Mouse (Mus musculus): ENCODE data around the gene Hmgcll1. TPM values are rescaled to one million over a fixed set of nuclear protein-coding genes. Genes with fewer than 3 reads are reported as not detected.

The Hmgcll1 gene
- polyA plus RNA-seq (2016; fragmentation: Nextera tagmentation; extraction: Ambion mirVana), result 4.0 TPM in 2 replicates

DNA sequence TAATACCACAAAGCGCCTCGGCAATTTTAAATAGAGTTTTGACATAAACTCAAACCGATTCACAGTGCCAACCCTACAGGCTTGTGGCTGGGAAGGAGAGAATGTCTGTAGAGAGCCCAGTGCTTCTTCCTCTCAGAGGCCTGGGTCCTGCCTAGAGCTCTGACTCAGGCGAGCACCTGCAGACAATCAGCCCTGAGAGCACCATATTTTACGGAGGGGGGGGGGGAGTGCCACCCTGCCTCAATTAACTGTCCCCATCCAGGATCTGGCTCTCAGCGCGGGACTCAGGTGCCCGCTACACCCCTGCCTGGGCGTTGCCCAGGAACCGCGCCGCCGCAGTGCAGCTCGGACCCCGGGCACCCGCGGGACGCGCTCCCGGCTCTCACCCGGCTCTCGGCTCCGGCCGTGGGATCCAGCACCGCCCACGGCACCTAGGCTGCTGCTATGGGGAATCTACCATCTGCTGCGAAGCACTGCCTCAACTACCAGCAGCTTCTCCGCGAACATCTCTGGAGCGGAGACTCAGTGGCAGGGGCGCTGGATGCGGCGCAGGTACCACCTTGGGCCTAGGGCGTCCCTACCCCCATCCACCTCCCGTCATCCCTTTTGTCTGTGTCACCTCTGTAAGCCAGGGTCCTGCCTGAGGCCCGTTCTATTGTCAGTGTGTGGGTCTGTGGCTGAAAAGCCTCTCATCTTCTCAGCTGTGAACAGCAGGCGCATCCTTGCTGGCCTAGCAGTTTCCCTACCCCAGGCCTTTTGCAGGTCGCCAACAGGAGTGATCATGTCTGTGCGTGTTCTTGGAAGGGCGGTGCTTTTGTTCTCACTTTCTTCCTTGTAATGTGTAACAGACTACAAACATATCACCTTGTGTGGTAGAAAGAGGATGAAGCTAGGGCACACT is at the start of gene Hmgcll1:
Gene Hmgcll1, plus strand, starts transcription at position 225 of the 901 bp plus-strand sequence.
- Histone ChIP-seq H3K4me1 (peaks cover 14% of the 10 kb centered on the region), H3K27me3 (replicated peaks; ENCODE audit: low read depth, poor library complexity, severe bottlenecking) (no peaks in the 10 kb centered on the region), H3K9me3 (no peaks in the 10 kb centered on the region), H3K4me3 (peak within 1 kb of the TSS; percentile 74), H3K27ac (replicated peaks) (peak within 1 kb of the TSS; percentile 86), H3K36me3 (replicated peaks) (no peaks in the 10 kb centered on the region)
- peak; percentile 67 for DNase-seq (ENCODE audit: low spot score)
- 4% methylated on average over 40 of the region's 40 CpGs for WGBS

DNA sequence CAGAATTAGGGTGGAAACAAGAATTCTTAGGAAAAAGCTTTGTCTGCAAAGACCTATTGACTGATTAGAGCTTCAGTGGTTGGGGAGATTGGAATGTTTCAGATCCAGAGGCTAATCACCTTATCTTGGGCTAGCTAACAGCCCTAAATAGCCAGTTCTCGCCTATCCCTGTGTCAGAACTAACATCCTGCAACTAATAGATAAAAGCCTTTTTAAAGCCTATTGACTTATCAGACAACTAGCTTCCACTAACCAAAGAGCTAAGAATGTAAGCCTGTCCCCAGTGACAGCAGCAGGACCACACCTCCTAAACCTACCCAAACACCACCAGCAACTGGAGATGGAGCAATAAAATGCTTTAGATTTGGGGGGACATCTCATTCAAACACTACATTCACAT is 34.6 kb upstream of the Hmgcll1 start:
- Histone ChIP-seq H3K36me3 (replicated peaks) (no peaks in the 10 kb centered on the region), H3K9me3 (no peaks in the 10 kb centered on the region), H3K27ac (replicated peaks) (no peak overlapping the region), H3K27me3 (replicated peaks; ENCODE audit: low read depth, poor library complexity, severe bottlenecking) (no peaks in the 10 kb centered on the region), H3K4me3 (no peak overlapping the region), H3K4me1 (no peaks in the 10 kb centered on the region)
- WGBS, result 51% methylated on average over 1 of the region's 1 CpGs
- DNase-seq (ENCODE audit: low spot score), result no peak

DNA sequence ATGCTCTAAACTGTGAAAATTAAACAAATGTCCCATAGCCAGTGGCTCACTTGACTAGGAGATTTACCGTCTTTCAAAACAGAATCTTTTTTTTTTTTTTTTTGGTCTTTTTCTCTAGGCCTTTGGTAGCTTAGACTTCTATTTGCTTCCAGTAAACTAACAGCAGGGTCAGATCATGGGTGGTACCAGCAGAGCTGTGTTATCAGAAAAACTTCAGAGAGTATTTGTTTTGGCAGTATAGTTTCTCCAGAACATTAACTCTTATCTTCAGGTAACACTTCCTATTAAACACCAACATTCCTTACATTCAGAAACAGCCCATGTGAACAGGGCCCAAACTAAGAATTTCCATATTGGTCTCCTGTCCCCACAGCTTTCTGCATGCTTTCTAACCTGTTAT is 33.5 kb upstream of the Hmgcll1 start:
- Histone ChIP-seq H3K4me3 (no peak overlapping the region), H3K4me1 (no peaks in the 10 kb centered on the region), H3K27me3 (replicated peaks; ENCODE audit: low read depth, poor library complexity, severe bottlenecking) (no peaks in the 10 kb centered on the region), H3K36me3 (replicated peaks) (no peaks in the 10 kb centered on the region), H3K9me3 (no peaks in the 10 kb centered on the region), H3K27ac (replicated peaks) (no peak overlapping the region)
- WGBS, result 87% methylated on average over 1 of the region's 1 CpGs
- DNase-seq (ENCODE audit: low spot score), result no peak

DNA sequence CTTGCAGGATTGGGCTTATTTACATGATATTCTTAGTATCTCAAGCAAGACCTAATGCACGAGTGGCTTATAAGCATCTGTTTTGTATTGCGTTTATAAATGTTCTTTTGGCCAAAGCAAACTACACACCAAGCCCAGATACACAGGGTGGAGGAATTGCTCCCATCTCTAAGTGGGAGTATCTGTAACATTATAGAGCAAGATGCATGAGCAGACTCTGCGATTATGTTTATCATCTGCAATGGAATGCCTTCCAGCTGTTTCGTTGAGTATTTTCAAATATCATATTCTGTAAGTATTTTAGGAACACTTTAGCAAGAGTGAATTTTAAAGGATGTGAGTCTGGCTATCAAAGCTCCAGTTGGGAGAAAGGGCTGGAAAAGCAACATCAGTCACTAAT is 25.2 kb upstream of the Hmgcll1 start:
- H3K36me3 ChIP-seq (replicated peaks), result no peaks in the 10 kb centered on the region
- no peaks in the 10 kb centered on the region for H3K4me1 ChIP-seq
- WGBS, result 95% methylated on average over 4 of the region's 4 CpGs
- no peak overlapping the region for H3K27ac ChIP-seq (replicated peaks)
- no peak for DNase-seq (ENCODE audit: low spot score)
- no peak overlapping the region for H3K4me3 ChIP-seq
- no peaks in the 10 kb centered on the region for H3K27me3 ChIP-seq (replicated peaks; ENCODE audit: low read depth, poor library complexity, severe bottlenecking)
- no peaks in the 10 kb centered on the region for H3K9me3 ChIP-seq

DNA sequence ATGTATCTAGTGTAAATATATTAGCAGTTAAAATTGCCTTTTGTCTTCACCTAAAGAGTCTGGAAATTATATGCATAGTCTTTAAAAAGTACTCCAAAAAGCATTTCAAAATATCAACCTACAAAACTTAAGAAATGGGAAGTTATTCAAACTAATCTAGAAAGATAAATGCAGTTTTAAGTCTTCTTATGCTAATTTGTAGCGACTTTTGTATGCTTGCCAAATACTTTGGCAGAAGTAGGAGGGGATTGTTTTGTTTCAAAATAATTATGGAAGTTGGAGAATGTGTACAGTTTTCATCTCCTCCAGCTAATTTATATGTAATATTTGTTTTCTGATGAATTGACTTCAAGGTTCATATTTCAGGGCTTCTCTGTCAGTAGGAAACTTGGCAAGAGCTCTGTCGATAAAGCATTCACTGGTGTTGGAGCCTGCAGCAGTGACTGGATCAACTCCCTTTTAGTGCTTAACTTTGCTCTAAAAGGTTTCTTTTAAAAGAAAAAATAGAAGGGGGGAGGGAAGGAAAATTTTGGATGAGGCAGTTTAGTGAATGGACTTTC is 15.8 kb upstream of the Hmgcll1 start:
- H3K9me3 ChIP-seq, result no peaks in the 10 kb centered on the region
- 87% methylated on average over 2 of the region's 2 CpGs for WGBS
- DNase-seq (ENCODE audit: low spot score), result no peak

DNA sequence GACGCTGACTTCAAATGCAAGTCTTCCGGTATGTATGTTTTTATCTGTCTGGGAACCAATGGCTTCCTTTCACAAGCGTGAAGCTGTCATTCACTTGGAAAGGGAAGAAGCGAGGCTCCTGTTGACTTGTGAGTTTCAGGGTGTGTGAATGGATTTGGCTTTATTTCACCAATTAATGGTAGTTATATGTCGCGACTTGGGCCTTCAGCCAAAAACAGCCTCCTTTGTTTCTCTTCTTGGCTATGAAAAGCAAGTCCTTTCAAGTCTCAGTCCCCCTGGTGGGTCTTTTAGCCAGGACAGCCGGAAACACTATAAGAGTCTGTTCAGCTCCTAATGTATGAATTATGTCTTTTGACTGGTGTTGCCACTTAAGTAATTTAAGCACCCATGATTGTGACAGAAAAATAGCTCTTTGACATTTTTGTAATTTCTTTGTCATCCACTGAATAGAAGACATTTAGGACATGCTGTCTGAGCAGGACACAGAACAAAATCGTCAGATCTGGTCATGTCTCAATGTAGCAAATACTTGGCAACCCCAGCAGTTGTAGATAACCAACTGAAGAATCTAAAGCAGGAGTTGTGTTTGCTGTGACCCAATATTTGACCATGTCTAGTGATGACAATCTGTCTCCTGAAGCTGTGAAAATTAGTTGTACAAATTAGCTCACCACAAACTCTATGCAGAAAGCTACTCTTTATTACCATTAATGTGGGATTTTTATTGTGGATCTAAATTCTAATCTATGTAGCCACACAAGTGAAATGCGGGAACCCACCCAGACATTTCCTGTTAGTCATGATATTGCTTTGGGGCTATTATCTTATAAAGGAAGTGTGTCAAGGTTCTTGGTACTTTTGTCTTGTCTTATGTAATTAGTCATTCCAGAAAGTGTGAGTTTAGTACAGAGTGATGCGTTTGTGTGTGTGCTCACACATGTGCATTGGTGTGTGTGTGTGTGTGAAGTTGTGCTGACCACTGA is 13.5 kb upstream of the Hmgcll1 start:
- peaks cover 4% of the 10 kb centered on the region; the same call in 1 of the 2 replicates for H3K4me1 ChIP-seq
- H3K4me3 ChIP-seq, result no peak overlapping the region
- DNase-seq (ENCODE audit: low spot score), result no peak
- WGBS, result 58% methylated on average over 10 of the region's 10 CpGs
- H3K27ac ChIP-seq (replicated peaks), result no peak overlapping the region
- H3K27me3 ChIP-seq (replicated peaks; ENCODE audit: low read depth, poor library complexity, severe bottlenecking), result no peaks in the 10 kb centered on the region
- no peaks in the 10 kb centered on the region for H3K36me3 ChIP-seq (replicated peaks)
- H3K9me3 ChIP-seq, result no peaks in the 10 kb centered on the region

More for the DNA sequence above, 15.8 kb upstream of the Hmgcll1 start:
- H3K36me3 ChIP-seq (replicated peaks), result no peaks in the 10 kb centered on the region
- H3K27me3 ChIP-seq (replicated peaks; ENCODE audit: low read depth, poor library complexity, severe bottlenecking), result no peaks in the 10 kb centered on the region
- H3K4me1 ChIP-seq, result peaks cover 4% of the 10 kb centered on the region; the same call in 1 of the 2 replicates
- no peak overlapping the region for H3K27ac ChIP-seq (replicated peaks)
- H3K4me3 ChIP-seq, result no peak overlapping the region

DNA sequence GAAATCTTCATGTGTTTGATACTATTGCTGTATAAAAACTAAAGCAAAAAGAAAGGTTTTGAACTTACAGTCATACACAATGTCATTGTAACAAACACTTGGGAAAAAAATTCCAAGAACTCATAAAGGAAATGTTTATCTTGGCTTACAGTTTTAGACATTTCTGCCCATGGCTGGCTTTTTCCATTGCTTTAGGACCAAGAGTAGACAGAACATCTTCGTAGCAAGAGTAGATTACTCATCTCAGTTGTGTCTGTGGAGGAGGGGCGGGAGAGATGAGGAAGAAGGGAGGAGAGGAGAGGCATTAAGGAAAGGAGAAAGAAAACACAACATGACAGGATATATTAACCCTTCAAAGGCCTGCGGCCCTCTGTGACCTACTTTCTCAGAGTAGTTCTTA is 11.6 kb upstream of the Hmgcll1 start:
- no peaks in the 10 kb centered on the region for H3K27me3 ChIP-seq (replicated peaks; ENCODE audit: low read depth, poor library complexity, severe bottlenecking)
- no peaks in the 10 kb centered on the region for H3K9me3 ChIP-seq
- DNase-seq (ENCODE audit: low spot score), result no peak
- H3K27ac ChIP-seq (replicated peaks), result no peak overlapping the region
- H3K36me3 ChIP-seq (replicated peaks), result no peaks in the 10 kb centered on the region
- WGBS, result 65% methylated on average over 3 of the region's 3 CpGs
- no peak overlapping the region for H3K4me3 ChIP-seq
- H3K4me1 ChIP-seq, result peaks cover 11% of the 10 kb centered on the region; the same call in 1 of the 2 replicates

GRCm38 (mm10) chr9:76003637-76004036 is 11.0 kb upstream of the Hmgcll1 start:
- WGBS, result 59% methylated on average over 6 of the region's 6 CpGs
- Histone ChIP-seq H3K4me3 (no peak overlapping the region), H3K27ac (replicated peaks) (no peak overlapping the region), H3K9me3 (no peaks in the 10 kb centered on the region), H3K27me3 (replicated peaks; ENCODE audit: low read depth, poor library complexity, severe bottlenecking) (no peaks in the 10 kb centered on the region), H3K4me1 (peaks cover 11% of the 10 kb centered on the region; the same call in 1 of the 2 replicates), H3K36me3 (replicated peaks) (no peaks in the 10 kb centered on the region)
- no peak for DNase-seq (ENCODE audit: low spot score)

- no peak for DNase-seq (ENCODE audit: low spot score)
- no peaks in the 10 kb centered on the region for H3K9me3 ChIP-seq
- H3K27me3 ChIP-seq (replicated peaks; ENCODE audit: low read depth, poor library complexity, severe bottlenecking), result no peaks in the 10 kb centered on the region
- no peaks in the 10 kb centered on the region for H3K36me3 ChIP-seq (replicated peaks)
- no peak overlapping the region for H3K27ac ChIP-seq (replicated peaks)
- H3K4me3 ChIP-seq, result no peak overlapping the region
- H3K4me1 ChIP-seq, result peaks cover 11% of the 10 kb centered on the region; the same call in 1 of the 2 replicates
- 40% methylated on average over 6 of the region's 6 CpGs for WGBS
Measured at GRCm38 (mm10) chr9:76007342-76007970, 7.2 kb upstream of the Hmgcll1 start.

GRCm38 (mm10) chr9:76013789-76014188 is 866 bp upstream of the Hmgcll1 start:
- no peak for DNase-seq (ENCODE audit: low spot score)
- Histone ChIP-seq H3K4me1 (peaks cover 14% of the 10 kb centered on the region), H3K27me3 (replicated peaks; ENCODE audit: low read depth, poor library complexity, severe bottlenecking) (no peaks in the 10 kb centered on the region), H3K36me3 (replicated peaks) (no peaks in the 10 kb centered on the region), H3K27ac (replicated peaks) (no peak overlapping the region), H3K9me3 (no peaks in the 10 kb centered on the region), H3K4me3 (no peak overlapping the region)
- WGBS, result 83% methylated on average over 6 of the region's 6 CpGs

DNA sequence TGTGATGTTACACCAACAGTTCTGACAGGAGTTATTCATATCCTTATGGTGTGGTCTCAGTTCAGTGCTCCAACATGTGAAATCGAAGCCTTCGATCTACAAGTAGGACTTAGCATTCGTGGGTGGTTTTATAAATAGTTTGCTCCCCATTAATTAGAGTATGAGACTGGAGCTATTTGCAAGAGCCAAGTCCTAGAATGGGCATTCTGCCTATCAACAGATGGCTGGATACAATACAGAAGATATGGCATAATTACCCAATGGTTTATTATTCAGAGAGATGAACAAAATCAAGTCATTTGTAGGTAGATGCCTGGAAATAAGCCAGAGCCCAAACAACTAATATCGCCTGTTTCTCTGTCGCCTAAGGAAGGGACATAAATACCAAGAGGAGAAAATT is 1.3 kb downstream of the Hmgcll1 start:
- H3K36me3 ChIP-seq (replicated peaks), result no peaks in the 10 kb centered on the region
- WGBS, result 94% methylated on average over 5 of the region's 5 CpGs

GRCm38 (mm10) chr9:76016506-76016905 is 1.9 kb downstream of the Hmgcll1 start:
- Histone ChIP-seq H3K9me3 (no peaks in the 10 kb centered on the region), H3K4me1 (peaks cover 14% of the 10 kb centered on the region), H3K4me3 (no peak overlapping the region), H3K36me3 (replicated peaks) (no peaks in the 10 kb centered on the region), H3K27ac (replicated peaks) (no peak overlapping the region), H3K27me3 (replicated peaks; ENCODE audit: low read depth, poor library complexity, severe bottlenecking) (no peaks in the 10 kb centered on the region)
- 93% methylated on average over 10 of the region's 10 CpGs for WGBS
- no peak for DNase-seq (ENCODE audit: low spot score)

More for the DNA sequence above, 1.3 kb downstream of the Hmgcll1 start:
- H3K4me3 ChIP-seq, result no peak overlapping the region
- H3K27me3 ChIP-seq (replicated peaks; ENCODE audit: low read depth, poor library complexity, severe bottlenecking), result no peaks in the 10 kb centered on the region
- peaks cover 14% of the 10 kb centered on the region for H3K4me1 ChIP-seq
- H3K9me3 ChIP-seq, result no peaks in the 10 kb centered on the region
- DNase-seq (ENCODE audit: low spot score), result no peak
- no peak overlapping the region for H3K27ac ChIP-seq (replicated peaks)
